Mouse (Mus musculus): Measurements from ENCODE around the gene Gab3. TPM values are rescaled to one million over a fixed set of nuclear protein-coding genes. Genes with fewer than 3 reads are reported as not detected.
"Not testable (repeated sequence)": the region's sequence is repeated elsewhere in the genome, so short reads cannot be mapped to it uniquely, and the experiment has no call there.

Gene Gab3
- polyA plus RNA-seq, 1 experiment = 0.01 TPM

- no peaks in the 10 kb centered on the region for H3K27me3 ChIP-seq (ENCODE audit: control insufficient read depth, insufficient read depth, insufficient read length)
- no peak overlapping the region for H3ac ChIP-seq (ENCODE audit: control insufficient read depth, insufficient read length, low read depth)
- no peaks in the 10 kb centered on the region for H3K79me2 ChIP-seq (ENCODE audit: control insufficient read depth, insufficient read depth)
- no peaks in the 10 kb centered on the region for H3K36me3 ChIP-seq (ENCODE audit: control insufficient read depth, insufficient read depth)
- H3K79me3 ChIP-seq (ENCODE audit: low read depth) = no peaks in the 10 kb centered on the region
- TF ChIP-seq MYOD1 (IDR thresholded peaks at IDR 0.05; ENCODE audit: control insufficient read depth, insufficient read length, low read depth) = no peak
- no peak for TF ChIP-seq FOSL1 (IDR thresholded peaks at IDR 0.05; ENCODE audit: insufficient read depth, low read length, poor library complexity, severe bottlenecking)
- no peak for TF ChIP-seq MYOG (IDR thresholded peaks at IDR 0.05; ENCODE audit: control insufficient read depth, extremely low read depth, insufficient read length)
- no peak for TF ChIP-seq USF1 (IDR thresholded peaks at IDR 0.05; ENCODE audit: low read depth)
- TF ChIP-seq MAX (IDR thresholded peaks at IDR 0.05) = no peak
- TF ChIP-seq CTCF (IDR thresholded peaks at IDR 0.05; ENCODE audit: control insufficient read depth, insufficient read depth, insufficient read length) = no peak
- no peak for TF ChIP-seq CEBPB (IDR thresholded peaks at IDR 0.05; ENCODE audit: low read depth)
- no peak overlapping the region for H3K4me3 ChIP-seq (ENCODE audit: insufficient read depth, poor library complexity, severe bottlenecking)
Measured at GRCm38 (mm10) chrX:75045931-75046330, 39.3 kb downstream of the Gab3 start.

DNA sequence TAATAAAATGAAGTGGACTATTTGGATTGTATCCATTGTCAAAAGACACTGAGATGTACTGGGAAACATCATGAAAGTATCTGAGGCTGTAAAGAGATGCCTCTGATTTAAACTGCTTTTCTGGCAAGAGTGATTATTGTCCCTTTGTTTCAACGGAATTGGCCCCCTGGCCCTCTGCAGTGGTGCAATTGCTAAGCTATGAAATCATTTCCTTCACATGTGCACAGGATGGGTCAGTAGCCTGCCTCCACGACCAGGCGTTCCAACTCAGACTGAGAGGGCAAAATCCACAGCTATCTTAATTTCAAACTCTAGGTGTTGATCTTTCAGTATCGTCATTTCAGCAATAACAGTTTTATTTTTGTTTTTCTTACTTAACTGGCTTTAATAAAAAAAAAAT lies 40.7 kb downstream of the Gab3 start:
- H3K4me3 ChIP-seq (ENCODE audit: insufficient read depth, poor library complexity, severe bottlenecking) = no peak overlapping the region
- no peaks in the 10 kb centered on the region for H3K27me3 ChIP-seq (ENCODE audit: control insufficient read depth, insufficient read depth, insufficient read length)
- no peaks in the 10 kb centered on the region for H3K79me3 ChIP-seq (ENCODE audit: low read depth)
- H3ac ChIP-seq (ENCODE audit: control insufficient read depth, insufficient read length, low read depth) = no peak overlapping the region
- H3K36me3 ChIP-seq (ENCODE audit: control insufficient read depth, insufficient read depth) = no peaks in the 10 kb centered on the region
- TF ChIP-seq MAX (IDR thresholded peaks at IDR 0.05) (no peak), CEBPB (IDR thresholded peaks at IDR 0.05; ENCODE audit: low read depth) (no peak), MYOD1 (IDR thresholded peaks at IDR 0.05; ENCODE audit: control insufficient read depth, insufficient read length, low read depth) (no peak), USF1 (IDR thresholded peaks at IDR 0.05; ENCODE audit: low read depth) (no peak)
- H3K79me2 ChIP-seq (ENCODE audit: control insufficient read depth, insufficient read depth) = no peaks in the 10 kb centered on the region

DNA sequence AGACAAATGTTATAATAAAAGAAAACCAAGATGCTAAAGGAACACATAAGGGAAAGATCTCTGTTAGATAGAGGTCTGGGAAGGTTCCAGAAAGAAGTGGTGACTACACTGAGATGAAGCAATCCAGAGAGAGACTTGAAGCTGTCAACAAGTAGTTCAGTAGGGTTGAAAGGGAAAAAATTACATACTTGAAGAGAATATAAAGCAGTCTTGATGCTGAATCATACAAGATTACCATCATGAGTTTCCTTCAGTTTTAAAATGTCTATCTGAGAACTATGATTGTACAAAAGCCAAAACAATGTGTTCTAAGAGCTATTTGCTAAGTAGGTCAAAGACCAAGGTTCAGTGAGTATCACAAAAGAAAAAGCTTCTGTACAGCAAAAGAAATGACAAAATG lies 48.6 kb downstream of the Gab3 start:
- no peak overlapping the region for H3K4me3 ChIP-seq (ENCODE audit: insufficient read depth, poor library complexity, severe bottlenecking)
- no peaks in the 10 kb centered on the region for H3K27me3 ChIP-seq (ENCODE audit: control insufficient read depth, insufficient read depth, insufficient read length)
- H3K79me2 ChIP-seq (ENCODE audit: control insufficient read depth, insufficient read depth) = no peaks in the 10 kb centered on the region
- H3K79me3 ChIP-seq (ENCODE audit: low read depth) = no peaks in the 10 kb centered on the region
- no peak for TF ChIP-seq CEBPB (IDR thresholded peaks at IDR 0.05; ENCODE audit: low read depth)
- no peak for TF ChIP-seq MYOD1 (IDR thresholded peaks at IDR 0.05; ENCODE audit: control insufficient read depth, insufficient read length, low read depth)
- TF ChIP-seq CTCF (IDR thresholded peaks at IDR 0.05; ENCODE audit: control insufficient read depth, insufficient read depth, insufficient read length) = no peak
- TF ChIP-seq USF1 (IDR thresholded peaks at IDR 0.05; ENCODE audit: low read depth) = no peak
- TF ChIP-seq MAX (IDR thresholded peaks at IDR 0.05) = no peak
- no peak for TF ChIP-seq FOSL1 (IDR thresholded peaks at IDR 0.05; ENCODE audit: insufficient read depth, low read length, poor library complexity, severe bottlenecking)
- no peak for TF ChIP-seq MYOG (IDR thresholded peaks at IDR 0.05; ENCODE audit: control insufficient read depth, extremely low read depth, insufficient read length)
- H3ac ChIP-seq (ENCODE audit: control insufficient read depth, insufficient read length, low read depth) = no peak overlapping the region
- H3K36me3 ChIP-seq (ENCODE audit: control insufficient read depth, insufficient read depth) = no peaks in the 10 kb centered on the region

DNA sequence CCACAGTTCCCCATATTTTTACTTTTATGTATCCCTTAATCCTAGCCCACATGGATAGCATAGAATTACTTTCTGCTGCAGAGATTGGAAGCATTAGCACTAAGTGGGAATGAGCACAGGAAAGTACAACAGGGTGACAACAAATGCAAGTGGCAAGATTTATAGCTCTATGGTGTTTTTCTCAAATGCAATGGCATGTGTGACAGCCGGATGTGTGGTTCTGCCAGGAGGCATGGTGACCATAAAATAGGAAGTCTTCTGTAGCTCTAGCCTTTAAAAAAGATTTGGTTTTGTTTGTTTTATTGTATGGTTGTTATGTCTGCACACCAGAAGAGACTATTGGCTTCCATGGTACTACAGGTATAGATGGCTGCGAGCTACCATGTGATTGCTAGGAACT lies 50.1 kb downstream of the Gab3 start:
- H3ac ChIP-seq (ENCODE audit: control insufficient read depth, insufficient read length, low read depth) = no peak overlapping the region
- TF ChIP-seq FOSL1 (IDR thresholded peaks at IDR 0.05; ENCODE audit: insufficient read depth, low read length, poor library complexity, severe bottlenecking) (no peak), USF1 (IDR thresholded peaks at IDR 0.05; ENCODE audit: low read depth) (no peak), CEBPB (IDR thresholded peaks at IDR 0.05; ENCODE audit: low read depth) (no peak), MYOG (IDR thresholded peaks at IDR 0.05; ENCODE audit: control insufficient read depth, extremely low read depth, insufficient read length) (no peak), MYOD1 (IDR thresholded peaks at IDR 0.05; ENCODE audit: control insufficient read depth, insufficient read length, low read depth) (no peak), MAX (IDR thresholded peaks at IDR 0.05) (no peak), CTCF (IDR thresholded peaks at IDR 0.05; ENCODE audit: control insufficient read depth, insufficient read depth, insufficient read length) (no peak)
- no peaks in the 10 kb centered on the region for H3K36me3 ChIP-seq (ENCODE audit: control insufficient read depth, insufficient read depth)

DNA sequence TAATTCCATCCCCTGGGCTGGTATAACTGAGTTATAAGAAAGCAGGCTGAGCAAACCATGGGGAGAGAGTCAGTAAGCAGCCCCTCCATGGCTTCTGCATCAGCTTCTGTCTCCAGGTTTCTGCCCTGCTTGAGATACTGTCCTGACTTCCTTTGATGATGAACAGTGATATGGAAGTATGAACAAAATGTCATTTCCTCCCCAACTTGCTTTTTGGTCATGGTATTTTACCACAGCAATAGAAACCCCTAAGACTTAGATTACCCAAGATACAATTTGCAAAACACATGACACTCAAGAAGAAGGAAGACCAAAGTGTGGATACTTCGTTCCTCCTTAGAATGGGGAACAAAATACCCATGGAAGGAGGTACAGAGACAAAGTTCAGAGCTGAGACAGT lies 51.2 kb downstream of the Gab3 start:
- H3K4me3 ChIP-seq (ENCODE audit: insufficient read depth, poor library complexity, severe bottlenecking); H3K27me3 ChIP-seq (ENCODE audit: control insufficient read depth, insufficient read depth, insufficient read length); H3K36me3 ChIP-seq (ENCODE audit: control insufficient read depth, insufficient read depth); H3K79me2 ChIP-seq (ENCODE audit: control insufficient read depth, insufficient read depth); H3K79me3 ChIP-seq (ENCODE audit: low read depth); H3ac ChIP-seq (ENCODE audit: control insufficient read depth, insufficient read length, low read depth): not testable (repeated sequence)

More for the DNA sequence above, 50.1 kb downstream of the Gab3 start:
- Histone ChIP-seq H3K27me3 (ENCODE audit: control insufficient read depth, insufficient read depth, insufficient read length) (no peaks in the 10 kb centered on the region), H3K4me3 (ENCODE audit: insufficient read depth, poor library complexity, severe bottlenecking) (no peak overlapping the region), H3K79me2 (ENCODE audit: control insufficient read depth, insufficient read depth) (no peaks in the 10 kb centered on the region), H3K79me3 (ENCODE audit: low read depth) (no peaks in the 10 kb centered on the region)

DNA sequence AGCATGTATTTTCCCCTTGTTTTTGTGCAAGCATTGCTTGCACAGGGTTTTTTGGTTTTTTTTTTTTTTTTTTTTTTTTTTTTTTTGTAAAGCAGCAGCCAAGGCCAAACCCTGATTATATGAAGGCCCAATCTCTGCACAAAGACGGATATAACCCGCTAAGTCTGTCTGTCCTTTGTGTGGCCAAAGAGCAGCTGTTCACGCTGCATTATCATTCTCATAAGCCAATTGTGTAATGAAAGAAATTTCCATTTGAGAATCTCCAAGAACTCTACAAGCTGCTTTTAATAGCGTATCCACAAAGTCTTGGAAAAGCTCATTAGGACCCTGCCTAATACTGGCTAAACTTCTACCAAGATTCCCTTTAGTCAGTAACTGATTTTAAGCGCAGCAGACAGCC lies 101.5 kb downstream of the Gab3 start:
- Histone ChIP-seq H3K4me3 (ENCODE audit: insufficient read depth, poor library complexity, severe bottlenecking) (no peak overlapping the region), H3K79me3 (ENCODE audit: low read depth) (no peaks in the 10 kb centered on the region), H3ac (ENCODE audit: control insufficient read depth, insufficient read length, low read depth) (no peak overlapping the region), H3K79me2 (ENCODE audit: control insufficient read depth, insufficient read depth) (no peaks in the 10 kb centered on the region), H3K27me3 (ENCODE audit: control insufficient read depth, insufficient read depth, insufficient read length) (no peaks in the 10 kb centered on the region), H3K36me3 (ENCODE audit: control insufficient read depth, insufficient read depth) (no peaks in the 10 kb centered on the region)
- TF ChIP-seq MYOG (IDR thresholded peaks at IDR 0.05; ENCODE audit: control insufficient read depth, extremely low read depth, insufficient read length) = no peak

GRCm38 (mm10) chrX:74962899-74963298 lies 122.4 kb downstream of the Gab3 start:
- not testable (repeated sequence) for H3K27me3 ChIP-seq (ENCODE audit: control insufficient read depth, insufficient read depth, insufficient read length); H3K79me2 ChIP-seq (ENCODE audit: control insufficient read depth, insufficient read depth); H3K36me3 ChIP-seq (ENCODE audit: control insufficient read depth, insufficient read depth); H3K79me3 ChIP-seq (ENCODE audit: low read depth); H3ac ChIP-seq (ENCODE audit: control insufficient read depth, insufficient read length, low read depth); H3K4me3 ChIP-seq (ENCODE audit: insufficient read depth, poor library complexity, severe bottlenecking)

- not testable (repeated sequence) for H3ac ChIP-seq (ENCODE audit: control insufficient read depth, insufficient read length, low read depth); H3K4me3 ChIP-seq (ENCODE audit: insufficient read depth, poor library complexity, severe bottlenecking); H3K79me3 ChIP-seq (ENCODE audit: low read depth); H3K79me2 ChIP-seq (ENCODE audit: control insufficient read depth, insufficient read depth); H3K27me3 ChIP-seq (ENCODE audit: control insufficient read depth, insufficient read depth, insufficient read length); H3K36me3 ChIP-seq (ENCODE audit: control insufficient read depth, insufficient read depth)
Measured at GRCm38 (mm10) chrX:74959161-74959560, 126.1 kb downstream of the Gab3 start.

Measured in C2C12 (cell line).